Mouse (Mus musculus) embryonic facial prominence, embryonic 14.5 days (tissue): Measurements from ENCODE around the gene March10. TPM values are rescaled to one million over a fixed set of nuclear protein-coding genes. Genes with fewer than 3 reads are reported as not detected.

Experiments
- ATAC-seq: fragments of 200-750 bp; cut with Nextera tagmentation; 2 replicates; pipeline ENCODE4 v1.8.0; 2017; ENCODE audit warnings: low read depth, moderate number of reproducible peaks, moderate TSS enrichment
- DNase-seq: peaks from one replicate; pipeline ENCODE4 v3.0.0-alpha.2; 2015; ENCODE audit warnings: low spot score
- H3K27ac ChIP-seq: fragments of 300-500 bp; sonication (generic); replicated peaks from 2 replicates; pipeline ENCODE4 v1.5.1; 2014; ENCODE audit warnings: low read depth, mild to moderate bottlenecking, low read length, moderate library complexity
- H3K27me3 ChIP-seq: fragments of 300-500 bp; sonication (generic); replicated peaks from 2 replicates; pipeline ENCODE4 v1.6.1; 2014; ENCODE audit warnings: low read length; ENCODE audit not compliant: control insufficient read depth, insufficient read depth
- H3K36me3 ChIP-seq: fragments of 300-500 bp; sonication (generic); 2 replicates; pipeline ENCODE4 v1.6.1; 2014; ENCODE audit warnings: low read length, mixed read lengths; ENCODE audit not compliant: control insufficient read depth, insufficient read depth
- H3K4me1 ChIP-seq: fragments of 300-500 bp; sonication (generic); 2 replicates; pipeline ENCODE4 v1.6.1; 2014; ENCODE audit warnings: antibody characterized with exemption, low read length; ENCODE audit not compliant: control insufficient read depth, insufficient read depth
- H3K4me2 ChIP-seq: fragments of 300-500 bp; sonication (generic); 2 replicates; pipeline ENCODE4 v1.6.1; 2014; ENCODE audit warnings: low read depth, mild to moderate bottlenecking, low read length, moderate library complexity, mixed read lengths
- H3K4me3 ChIP-seq: fragments of 300-500 bp; sonication (generic); 2 replicates; pipeline ENCODE4 v1.5.1; 2014; ENCODE audit warnings: low read depth, mild to moderate bottlenecking, low read length
- H3K9ac ChIP-seq: fragments of 300-500 bp; sonication (generic); 2 replicates; pipeline ENCODE4 v1.6.1; 2014; ENCODE audit warnings: low read depth, mild to moderate bottlenecking, low read length, moderate library complexity, mixed read lengths
- H3K9me3 ChIP-seq: fragments of 300-500 bp; sonication (generic); 2 replicates; pipeline ENCODE4 v1.6.1; 2016; ENCODE audit warnings: low read length; ENCODE audit not compliant: control insufficient read depth
- WGBS: fragments of 180-500 bp; shearing (Covaris S2); extraction: QIAGEN DNeasy Blood & Tissue Kit; methylation state at CpG from one replicate; pipeline ENCODE4 v1.1.7; 2014; 5-methylcytosine and 5-hydroxymethylcytosine counted together
- polyA plus RNA-seq: library from polyadenylated mRNA; unstranded; fragments of >200 nt; fragmentation: Nextera tagmentation; extraction: Ambion mirVana; gene quantifications from 2 replicates; pipeline ENCODE4 v1.2.1, GENCODE M21; 2014

March10 gene
- polyA plus RNA-seq = 0.13 and 0.36 TPM in 2 replicates

DNA sequence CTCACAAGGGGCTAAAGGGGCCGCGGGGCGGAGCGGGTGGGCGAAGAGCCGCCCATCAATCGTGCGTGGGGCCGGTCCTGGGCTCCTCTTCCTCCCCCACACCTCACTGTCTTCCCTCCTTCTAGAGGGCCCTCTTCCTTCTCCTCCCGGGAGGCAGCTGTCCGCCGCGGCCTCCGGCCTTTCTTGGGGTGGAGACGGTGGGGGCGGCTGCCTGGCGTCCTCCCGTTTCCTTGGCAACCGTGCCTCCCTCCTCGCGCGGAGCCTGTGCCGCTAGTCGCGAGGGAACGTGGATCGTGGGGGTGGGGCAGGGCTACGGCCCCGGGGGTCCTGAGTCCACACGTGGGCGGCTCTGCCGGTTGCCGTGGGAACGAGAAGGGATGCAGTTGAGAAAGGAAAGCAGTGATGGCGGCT lies at the start of gene March10:
Gene March10, minus strand, starts transcription at position 239 of the 411 bp plus-strand sequence.
- H3K36me3 ChIP-seq = no peaks in the 10 kb centered on the region
- 1% methylated on average over 31 of the region's 35 CpGs for WGBS

DNA sequence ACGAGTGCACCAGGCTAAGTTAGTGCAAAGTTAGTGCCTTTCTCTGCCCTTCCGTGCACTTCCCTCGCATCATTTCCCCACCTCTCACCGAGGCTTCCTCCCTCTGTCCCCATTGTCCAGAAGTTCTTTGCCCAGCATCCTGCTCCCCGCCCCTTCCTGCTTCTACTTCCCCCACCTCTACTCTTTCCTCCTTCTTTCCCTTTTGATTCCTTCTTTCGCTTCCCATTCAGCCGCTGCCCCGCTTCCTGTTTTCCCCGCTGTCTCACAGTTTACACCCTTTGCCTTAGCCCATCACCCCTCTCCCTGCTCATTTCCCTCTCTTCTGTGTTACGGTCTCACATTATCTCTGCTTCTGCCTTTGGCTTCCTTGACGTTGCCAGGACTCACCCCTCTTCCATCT lies 49.8 kb upstream of the March10 start:
- Histone ChIP-seq H3K27ac (peak overlapping the region; percentile 53; the same call in 1 of the 2 replicates), H3K4me3 (no peak overlapping the region), H3K27me3 (no peaks in the 10 kb centered on the region), H3K9ac (no peak overlapping the region), H3K4me2 (no peak overlapping the region), H3K9me3 (no peaks in the 10 kb centered on the region), H3K4me1 (peaks cover 25% of the 10 kb centered on the region), H3K36me3 (no peaks in the 10 kb centered on the region)
- 79% methylated on average over 11 of the region's 11 CpGs for WGBS
- no peak for ATAC-seq
- no peak for DNase-seq

More for the DNA sequence above, at the start of gene March10:
- Histone ChIP-seq H3K4me3 (peak within 1 kb of the TSS; percentile 41), H3K9me3 (no peaks in the 10 kb centered on the region), H3K9ac (peak within 1 kb of the TSS; percentile 52), H3K4me1 (peaks cover 5% of the 10 kb centered on the region; the same call in 1 of the 2 replicates), H3K4me2 (peak within 1 kb of the TSS; percentile 69), H3K27me3 (no peaks in the 10 kb centered on the region), H3K27ac (no peak within 1 kb of the TSS)
- ATAC-seq (peak; percentile 79), DNase-seq (peak; percentile 56)

DNA sequence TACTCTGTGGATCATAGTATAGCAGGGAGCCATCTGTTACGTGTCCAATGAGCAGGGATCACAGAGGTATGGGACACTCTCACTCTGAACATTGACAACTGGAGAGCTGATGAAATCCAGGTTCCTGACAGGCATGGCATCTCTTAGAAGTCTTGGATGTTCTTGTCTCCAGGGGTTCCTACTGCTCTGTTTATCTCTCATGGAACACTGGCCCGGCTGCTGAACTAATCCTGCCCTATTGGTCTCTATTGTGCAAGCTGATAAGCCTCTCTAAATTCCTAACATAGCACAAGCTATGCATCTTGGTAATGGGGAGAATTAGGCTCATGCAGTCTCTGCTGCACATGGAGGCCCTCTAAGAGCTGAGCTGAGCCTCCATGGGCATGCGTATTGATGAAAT lies 48.5 kb upstream of the March10 start:
- no peaks in the 10 kb centered on the region for H3K27me3 ChIP-seq
- DNase-seq (no peak), ATAC-seq (no peak)
- H3K27ac ChIP-seq = no peak overlapping the region
- 73% methylated on average over 3 of the region's 3 CpGs for WGBS
- H3K4me3 ChIP-seq = no peak overlapping the region
- no peak overlapping the region for H3K9ac ChIP-seq
- H3K4me1 ChIP-seq = peaks cover 17% of the 10 kb centered on the region
- no peaks in the 10 kb centered on the region for H3K36me3 ChIP-seq
- no peaks in the 10 kb centered on the region for H3K9me3 ChIP-seq
- no peak overlapping the region for H3K4me2 ChIP-seq

DNA sequence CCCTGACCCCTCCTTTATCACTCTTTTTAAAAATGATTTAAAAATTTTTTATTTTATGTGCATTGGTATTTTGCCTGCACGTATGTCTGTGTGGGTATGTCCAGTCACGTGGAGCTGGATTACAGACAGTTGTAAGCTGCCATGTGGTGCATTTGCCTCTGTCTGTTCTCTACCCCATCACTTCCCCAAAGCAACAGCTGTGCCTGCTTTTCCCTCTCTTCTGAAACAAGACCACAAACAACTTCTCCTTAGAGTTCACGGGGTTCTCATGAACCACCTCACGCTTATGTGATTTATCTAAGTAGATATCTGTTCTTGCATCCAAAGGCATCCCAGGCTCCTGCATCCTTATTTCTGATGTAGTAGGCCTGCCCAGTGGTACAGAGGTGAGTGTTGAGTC lies 45.8 kb upstream of the March10 start:
- no peaks in the 10 kb centered on the region for H3K27me3 ChIP-seq
- peaks cover 1% of the 10 kb centered on the region; the same call in 1 of the 2 replicates for H3K4me1 ChIP-seq
- H3K9ac ChIP-seq = no peak overlapping the region
- H3K4me2 ChIP-seq = no peak overlapping the region
- no peak for DNase-seq
- H3K27ac ChIP-seq = no peak overlapping the region
- H3K9me3 ChIP-seq = no peaks in the 10 kb centered on the region
- ATAC-seq = no peak
- H3K4me3 ChIP-seq = no peak overlapping the region
- 84% methylated on average over 4 of the region's 4 CpGs for WGBS
- H3K36me3 ChIP-seq = no peaks in the 10 kb centered on the region

- no peaks in the 10 kb centered on the region for H3K9me3 ChIP-seq
- ATAC-seq (no peak), DNase-seq (no peak)
- no peak overlapping the region for H3K4me3 ChIP-seq
- no peak overlapping the region for H3K4me2 ChIP-seq
- WGBS = 51% methylated on average over 6 of the region's 6 CpGs
- H3K27me3 ChIP-seq = no peaks in the 10 kb centered on the region
- H3K4me1 ChIP-seq = peaks cover 15% of the 10 kb centered on the region
- H3K9ac ChIP-seq = no peak overlapping the region
- no peaks in the 10 kb centered on the region for H3K36me3 ChIP-seq
- H3K27ac ChIP-seq = no peak overlapping the region
Measured at GRCm38 (mm10) chr11:105497505-105497904, 41.0 kb upstream of the March10 start.

GRCm38 (mm10) chr11:105496665-105497064 lies 40.1 kb upstream of the March10 start:
- 48% methylated on average over 7 of the region's 7 CpGs for WGBS
- no peaks in the 10 kb centered on the region for H3K36me3 ChIP-seq
- H3K4me2 ChIP-seq = no peak overlapping the region
- no peaks in the 10 kb centered on the region for H3K9me3 ChIP-seq
- peak overlapping the region; percentile 53; the same call in 1 of the 2 replicates for H3K27ac ChIP-seq
- no peaks in the 10 kb centered on the region for H3K27me3 ChIP-seq
- peaks cover 15% of the 10 kb centered on the region for H3K4me1 ChIP-seq
- DNase-seq (no peak), ATAC-seq (no peak)
- H3K4me3 ChIP-seq = no peak overlapping the region
- H3K9ac ChIP-seq = no peak overlapping the region

DNA sequence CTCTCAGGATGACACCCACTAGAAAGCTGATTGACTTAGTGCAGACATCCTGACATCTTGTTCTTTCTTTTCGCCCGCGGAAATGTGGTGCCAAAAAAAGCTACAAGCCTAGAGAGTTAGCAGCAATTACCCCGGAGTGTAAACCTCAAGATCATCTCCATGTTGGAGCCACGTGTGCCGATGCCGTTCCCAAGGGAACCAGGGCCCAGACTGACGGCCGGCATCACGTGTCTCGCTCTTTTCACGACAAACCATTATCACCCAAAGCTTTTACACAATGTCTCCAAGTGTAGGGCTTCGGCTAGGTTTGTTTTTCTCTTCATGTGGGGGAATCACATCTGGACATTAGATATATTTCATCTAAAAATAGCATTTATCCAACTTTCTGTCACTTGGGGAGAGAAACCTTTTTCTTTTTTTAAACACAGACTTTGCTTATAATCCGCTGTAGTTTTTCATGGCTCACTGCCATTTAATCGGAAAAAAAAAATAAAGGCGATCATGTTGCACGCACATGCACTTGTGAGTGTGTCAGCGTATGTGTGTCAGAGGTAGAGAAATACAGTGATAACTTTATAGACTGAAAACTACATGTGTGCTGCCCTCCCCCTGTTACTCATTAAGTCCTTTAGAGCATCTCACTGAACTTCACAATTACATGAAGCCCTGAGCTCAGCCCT lies 39.2 kb upstream of the March10 start:
- H3K9ac ChIP-seq = no peak overlapping the region
- peak; percentile 55; the same call in 1 of the 2 replicates for ATAC-seq
- peak overlapping the region; percentile 44 for H3K4me2 ChIP-seq
- H3K36me3 ChIP-seq = no peaks in the 10 kb centered on the region
- H3K27me3 ChIP-seq = no peaks in the 10 kb centered on the region
- WGBS = 29% methylated on average over 18 of the region's 18 CpGs
- 0 out of 2 replicates have a peak overlapping the region, but pooled peaks have one; percentile 4 for H3K4me3 ChIP-seq
- H3K9me3 ChIP-seq = no peaks in the 10 kb centered on the region
- H3K4me1 ChIP-seq = peaks cover 15% of the 10 kb centered on the region
- H3K27ac ChIP-seq = peak overlapping the region; percentile 0; the same call in 1 of the 2 replicates
- DNase-seq = peak; percentile 79

GRCm38 (mm10) chr11:105494786-105495369 lies 38.3 kb upstream of the March10 start:
- H3K4me3 ChIP-seq = no peak overlapping the region
- peaks cover 15% of the 10 kb centered on the region for H3K4me1 ChIP-seq
- H3K36me3 ChIP-seq = no peaks in the 10 kb centered on the region
- H3K27ac ChIP-seq = no peak overlapping the region
- H3K27me3 ChIP-seq = no peaks in the 10 kb centered on the region
- 56% methylated on average over 6 of the region's 6 CpGs for WGBS
- H3K4me2 ChIP-seq = no peak overlapping the region
- no peaks in the 10 kb centered on the region for H3K9me3 ChIP-seq
- ATAC-seq = 0 out of 2 replicates have a peak, but pooled peaks have one; percentile 26
- no peak overlapping the region for H3K9ac ChIP-seq
- peak; percentile 61 for DNase-seq
